Mouse (Mus musculus) T-helper 1 cell (primary cell): ENCODE measurements around the gene Skint11.
"Not testable (repeated sequence)": the region's sequence is repeated elsewhere in the genome, so short reads cannot be mapped to it uniquely, and the experiment has no call there.

Experiments used
- in situ Hi-C: fragments of 300-600 bp; cut with MboI, MseI; formaldehyde crosslinking; loops from one replicate; pipeline ENCODE4 v1.15.1; 2025; ENCODE audit warnings: high pct_unique_total_duplicates

The Skint11 gene

GRCm38 (mm10) chr4:114163084-114163483 is at the start of gene Skint11:
TSS of gene Skint11 (plus strand) at chr4:114163384.
- in situ Hi-C loops, result no loop called here

DNA sequence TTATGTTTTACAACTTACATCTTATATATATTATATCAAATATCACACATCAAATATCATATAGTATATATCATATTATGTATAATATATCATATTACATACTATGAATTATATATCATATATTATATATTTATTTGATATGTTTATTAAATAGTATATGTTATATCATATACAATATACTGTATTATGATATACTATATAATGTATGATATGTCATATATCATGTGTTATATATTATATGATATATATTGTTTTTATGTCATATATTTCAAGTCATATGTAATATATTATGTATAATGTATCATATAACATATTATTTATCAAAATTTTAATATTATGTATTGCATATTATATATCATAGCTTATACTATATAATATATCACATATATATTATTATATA is 2.0 kb upstream of the Skint11 start:
- in situ Hi-C loops, result no loop called here

- in situ Hi-C loops, result not testable (repeated sequence)
Measured at GRCm38 (mm10) chr4:114172898-114173297, 9.7 kb downstream of the Skint11 start.

DNA sequence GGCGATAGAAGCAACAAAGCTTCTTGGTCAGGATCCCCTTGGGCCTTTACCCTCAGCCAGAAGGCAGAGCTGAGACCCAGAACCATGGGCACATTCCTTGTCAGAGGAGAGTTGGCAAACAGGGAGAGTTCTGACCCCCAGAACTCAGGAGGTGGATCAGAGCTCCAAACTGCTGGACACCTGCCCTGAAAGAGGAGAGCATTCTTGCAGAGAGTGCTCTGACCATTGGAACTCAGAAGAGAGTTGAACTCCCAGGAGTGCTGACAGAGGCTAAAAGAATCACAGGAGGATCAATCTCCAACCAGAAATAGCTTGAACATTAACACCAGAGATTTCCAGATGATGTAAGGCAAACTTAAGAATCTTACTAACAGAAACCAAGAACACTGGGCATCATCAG is 93.7 kb downstream of the Skint11 start:
- in situ Hi-C loops, result loop anchor here (5.0 kb wide), 1 partner anchor 850 kb away; no protein-coding TSS in a partner anchor
